Mouse (Mus musculus): ENCODE results near the gene Ptprn2. TPM values are rescaled to one million over a fixed set of nuclear protein-coding genes. Genes with fewer than 3 reads are reported as not detected.
"Not testable (repeated sequence)": the region's sequence is repeated elsewhere in the genome, so short reads cannot be mapped to it uniquely, and the experiment has no call there.

The Ptprn2 gene
- polyA plus RNA-seq, 1 experiment from 2014 or later, result 0.79 TPM

GRCm38 (mm10) chr12:116486404-116486730, 847 bp downstream of the Ptprn2 start:
- no peak for ATAC-seq (replicated peaks; ENCODE audit: insufficient number of reproducible peaks, low FRiP score, low TSS enrichment, low read depth)
- Histone ChIP-seq H3K27ac (replicated peaks; ENCODE audit: low read depth, low read length) (no peak overlapping the region), H3K9me3 (replicated peaks; ENCODE audit: control insufficient read depth, low read length) (no peaks in the 10 kb centered on the region), H3K4me2 (ENCODE audit: low read depth, low read length) (peak overlapping the region; percentile 99), H3K9ac (replicated peaks; ENCODE audit: low read length) (peak overlapping the region; percentile 14; the same call in 1 of the 2 replicates), H3K4me1 (ENCODE audit: control insufficient read depth, insufficient read depth, low read length) (no peaks in the 10 kb centered on the region; the same call in 1 of the 2 replicates), H3K4me3 (ENCODE audit: low read depth, low read length) (peak overlapping the region; percentile 50), H3K27me3 (ENCODE audit: control insufficient read depth, insufficient read depth, low read length) (peaks cover 8% of the 10 kb centered on the region; the same call in 1 of the 2 replicates), H3K36me3 (replicated peaks; ENCODE audit: control insufficient read depth, insufficient read depth, low read depth, low read length) (no peaks in the 10 kb centered on the region)
- DNase-seq (ENCODE audit: low spot score), result no peak
- 7% methylated on average over 10 of the region's 10 CpGs for WGBS

DNA sequence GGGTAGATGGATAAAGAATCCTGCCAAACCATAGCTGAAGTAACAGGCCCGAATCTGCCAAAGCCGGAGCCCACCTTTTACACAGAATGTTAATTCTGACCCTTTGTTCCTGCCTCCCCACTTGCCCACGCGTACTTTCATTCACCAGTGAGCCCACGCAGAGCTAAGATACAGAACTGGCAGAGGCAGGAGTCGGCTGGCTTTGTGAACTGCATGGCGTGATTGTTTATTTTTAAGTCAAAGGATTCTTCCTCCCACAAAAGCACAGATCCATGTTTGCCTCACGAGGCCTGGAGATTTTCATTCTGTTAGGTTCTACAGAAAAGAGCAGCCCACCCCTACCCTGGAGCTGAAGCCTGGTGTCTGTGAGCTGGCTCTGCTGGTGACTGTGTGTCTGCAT, 3.3 kb downstream of the Ptprn2 start:
- ATAC-seq (replicated peaks; ENCODE audit: insufficient number of reproducible peaks, low FRiP score, low TSS enrichment, low read depth) (no peak), DNase-seq (ENCODE audit: low spot score) (no peak)
- Histone ChIP-seq H3K4me1 (ENCODE audit: control insufficient read depth, insufficient read depth, low read length) (no peaks in the 10 kb centered on the region; the same call in 1 of the 2 replicates), H3K9me3 (replicated peaks; ENCODE audit: control insufficient read depth, low read length) (no peaks in the 10 kb centered on the region), H3K36me3 (replicated peaks; ENCODE audit: control insufficient read depth, insufficient read depth, low read depth, low read length) (no peaks in the 10 kb centered on the region), H3K4me2 (ENCODE audit: low read depth, low read length) (no peak overlapping the region), H3K4me3 (ENCODE audit: low read depth, low read length) (no peak overlapping the region), H3K9ac (replicated peaks; ENCODE audit: low read length) (no peak overlapping the region), H3K27ac (replicated peaks; ENCODE audit: low read depth, low read length) (no peak overlapping the region), H3K27me3 (ENCODE audit: control insufficient read depth, insufficient read depth, low read length) (peaks cover 8% of the 10 kb centered on the region; the same call in 1 of the 2 replicates)
- 71% methylated on average over 8 of the region's 8 CpGs for WGBS

- H3K4me3 ChIP-seq (ENCODE audit: low read depth, low read length), result no peak overlapping the region
- WGBS, result 92% methylated on average over 5 of the region's 5 CpGs
- peaks cover 8% of the 10 kb centered on the region; the same call in 1 of the 2 replicates for H3K27me3 ChIP-seq (ENCODE audit: control insufficient read depth, insufficient read depth, low read length)
- ATAC-seq (replicated peaks; ENCODE audit: insufficient number of reproducible peaks, low FRiP score, low TSS enrichment, low read depth) (no peak), DNase-seq (ENCODE audit: low spot score) (no peak)
- no peaks in the 10 kb centered on the region; the same call in 1 of the 2 replicates for H3K4me1 ChIP-seq (ENCODE audit: control insufficient read depth, insufficient read depth, low read length)
- no peak overlapping the region for H3K9ac ChIP-seq (replicated peaks; ENCODE audit: low read length)
- H3K9me3 ChIP-seq (replicated peaks; ENCODE audit: control insufficient read depth, low read length), result no peaks in the 10 kb centered on the region
- no peaks in the 10 kb centered on the region for H3K36me3 ChIP-seq (replicated peaks; ENCODE audit: control insufficient read depth, insufficient read depth, low read depth, low read length)
- no peak overlapping the region for H3K27ac ChIP-seq (replicated peaks; ENCODE audit: low read depth, low read length)
- H3K4me2 ChIP-seq (ENCODE audit: low read depth, low read length), result no peak overlapping the region
These were observed 5.2 kb downstream of the Ptprn2 start for GRCm38 (mm10) chr12:116490575-116491356.

DNA sequence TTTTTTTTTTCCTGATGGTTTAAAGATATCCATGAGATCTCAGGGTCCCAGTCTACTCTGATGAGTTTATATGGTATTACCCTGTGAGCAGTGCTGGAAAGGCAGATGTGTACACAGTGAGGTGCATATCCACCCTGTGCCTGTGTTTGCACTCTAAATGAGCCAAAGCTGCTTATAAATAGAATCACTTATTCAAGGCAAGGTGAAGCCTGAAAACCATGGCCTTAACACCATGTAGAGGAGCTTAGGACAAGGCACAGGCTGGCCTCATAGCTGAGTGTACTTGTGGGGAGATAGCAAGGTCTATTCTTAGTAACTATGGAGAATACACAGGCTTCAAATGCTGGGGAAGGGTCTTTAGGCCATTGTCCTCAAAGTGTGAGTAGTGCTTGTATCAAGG, 13.1 kb downstream of the Ptprn2 start:
- Histone ChIP-seq H3K4me2 (ENCODE audit: low read depth, low read length) (no peak overlapping the region), H3K36me3 (replicated peaks; ENCODE audit: control insufficient read depth, insufficient read depth, low read depth, low read length) (no peaks in the 10 kb centered on the region), H3K27me3 (ENCODE audit: control insufficient read depth, insufficient read depth, low read length) (no peaks in the 10 kb centered on the region), H3K4me1 (ENCODE audit: control insufficient read depth, insufficient read depth, low read length) (no peaks in the 10 kb centered on the region), H3K27ac (replicated peaks; ENCODE audit: low read depth, low read length) (no peak overlapping the region), H3K9ac (replicated peaks; ENCODE audit: low read length) (no peak overlapping the region), H3K9me3 (replicated peaks; ENCODE audit: control insufficient read depth, low read length) (no peaks in the 10 kb centered on the region), H3K4me3 (ENCODE audit: low read depth, low read length) (no peak overlapping the region)
- DNase-seq (ENCODE audit: low spot score), result no peak
- ATAC-seq (replicated peaks; ENCODE audit: insufficient number of reproducible peaks, low FRiP score, low TSS enrichment, low read depth), result no peak

DNA sequence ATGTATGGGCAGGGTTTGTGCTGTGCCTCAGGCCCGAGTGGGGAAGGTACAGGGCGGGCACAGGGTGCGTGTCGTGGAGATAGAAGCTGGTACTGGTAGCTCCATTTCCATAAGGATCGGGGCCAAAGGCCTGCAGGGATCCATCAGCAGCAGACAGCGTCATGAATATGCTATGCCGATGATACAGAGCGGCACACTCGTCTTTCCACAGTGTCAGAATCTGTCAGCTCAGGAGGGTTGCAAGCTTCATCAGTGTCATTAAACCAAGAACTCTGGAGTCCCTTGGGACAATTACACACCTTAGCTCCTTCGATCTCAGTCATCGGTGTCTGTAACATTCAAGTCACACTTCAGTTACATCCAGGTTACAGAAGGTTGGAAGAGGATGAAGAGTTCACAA, 15.1 kb downstream of the Ptprn2 start:
- Histone ChIP-seq H3K4me3 (ENCODE audit: low read depth, low read length) (no peak overlapping the region), H3K36me3 (replicated peaks; ENCODE audit: control insufficient read depth, insufficient read depth, low read depth, low read length) (no peaks in the 10 kb centered on the region), H3K27me3 (ENCODE audit: control insufficient read depth, insufficient read depth, low read length) (no peaks in the 10 kb centered on the region), H3K27ac (replicated peaks; ENCODE audit: low read depth, low read length) (no peak overlapping the region), H3K4me1 (ENCODE audit: control insufficient read depth, insufficient read depth, low read length) (no peaks in the 10 kb centered on the region), H3K9ac (replicated peaks; ENCODE audit: low read length) (no peak overlapping the region), H3K4me2 (ENCODE audit: low read depth, low read length) (no peak overlapping the region), H3K9me3 (replicated peaks; ENCODE audit: control insufficient read depth, low read length) (no peaks in the 10 kb centered on the region)
- 87% methylated on average over 11 of the region's 11 CpGs for WGBS
- ATAC-seq (replicated peaks; ENCODE audit: insufficient number of reproducible peaks, low FRiP score, low TSS enrichment, low read depth), result no peak
- DNase-seq (ENCODE audit: low spot score), result no peak

DNA sequence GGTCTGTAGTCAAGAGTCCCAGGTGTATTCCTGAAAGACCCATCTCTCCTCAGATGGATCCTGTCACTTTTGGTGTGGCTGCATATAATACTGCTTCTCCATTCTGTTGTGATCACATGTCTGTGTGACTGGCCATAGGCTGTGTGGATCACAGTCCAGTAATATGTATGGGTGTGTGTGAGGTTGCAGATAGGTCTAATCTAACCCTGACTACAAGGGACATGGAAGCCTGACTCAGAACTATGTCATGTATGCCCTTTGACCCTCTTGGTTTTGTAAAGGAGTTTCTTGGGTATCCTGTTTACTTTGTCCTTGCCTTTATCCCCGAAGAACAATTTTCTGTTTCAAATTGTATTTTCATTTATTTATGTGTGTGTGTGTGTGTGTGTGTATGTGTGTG, 27.0 kb downstream of the Ptprn2 start:
- 88% methylated on average over 1 of the region's 1 CpGs for WGBS
- Histone ChIP-seq H3K9ac (replicated peaks; ENCODE audit: low read length) (no peak overlapping the region), H3K36me3 (replicated peaks; ENCODE audit: control insufficient read depth, insufficient read depth, low read depth, low read length) (no peaks in the 10 kb centered on the region), H3K9me3 (replicated peaks; ENCODE audit: control insufficient read depth, low read length) (no peaks in the 10 kb centered on the region), H3K4me1 (ENCODE audit: control insufficient read depth, insufficient read depth, low read length) (no peaks in the 10 kb centered on the region), H3K4me3 (ENCODE audit: low read depth, low read length) (no peak overlapping the region), H3K4me2 (ENCODE audit: low read depth, low read length) (no peak overlapping the region), H3K27ac (replicated peaks; ENCODE audit: low read depth, low read length) (no peak overlapping the region), H3K27me3 (ENCODE audit: control insufficient read depth, insufficient read depth, low read length) (no peaks in the 10 kb centered on the region)
- ATAC-seq (replicated peaks; ENCODE audit: insufficient number of reproducible peaks, low FRiP score, low TSS enrichment, low read depth) (no peak), DNase-seq (ENCODE audit: low spot score) (no peak)

DNA sequence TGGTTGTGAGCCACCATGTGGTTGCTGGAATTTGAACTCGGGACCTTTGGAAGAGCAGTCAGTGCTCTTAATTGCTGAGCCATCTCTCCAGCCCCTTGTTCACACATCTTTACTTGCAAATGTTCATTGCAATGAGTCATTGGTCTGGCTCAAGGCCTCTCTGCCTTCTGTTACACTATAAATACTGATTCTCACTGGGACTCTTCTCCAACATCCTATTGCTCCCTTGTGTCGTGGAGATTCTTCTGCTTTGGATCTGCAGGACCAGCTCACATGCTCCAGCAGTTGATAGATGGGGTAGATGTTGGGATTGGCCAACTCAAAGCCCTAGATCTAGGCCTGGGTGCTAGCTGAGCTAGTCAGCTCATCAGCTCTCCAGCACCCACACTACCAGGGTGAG, 28.3 kb downstream of the Ptprn2 start:
- 87% methylated on average over 2 of the region's 2 CpGs for WGBS

DNA sequence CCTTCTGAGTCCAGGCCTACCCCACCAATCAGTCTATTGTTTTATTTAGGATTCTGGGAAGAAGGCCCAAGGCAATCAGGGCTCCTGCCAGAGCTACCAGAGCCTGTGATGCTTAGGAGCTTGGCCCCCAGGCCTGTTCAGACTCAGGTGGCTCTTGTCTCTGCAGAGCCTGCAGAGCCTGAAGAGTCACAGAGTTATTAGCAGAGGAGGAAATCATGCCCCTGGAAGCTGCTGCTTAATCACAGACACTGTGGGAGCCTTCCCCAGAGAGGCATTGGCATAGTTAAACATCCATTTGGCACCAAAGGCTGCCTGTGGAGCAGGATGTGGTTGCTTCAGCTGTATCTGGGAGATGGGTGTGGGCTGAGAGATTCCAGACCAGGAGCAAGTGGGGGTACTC, 30.3 kb downstream of the Ptprn2 start:
- Histone ChIP-seq H3K4me2 (ENCODE audit: low read depth, low read length) (no peak overlapping the region), H3K27me3 (ENCODE audit: control insufficient read depth, insufficient read depth, low read length) (no peaks in the 10 kb centered on the region), H3K27ac (replicated peaks; ENCODE audit: low read depth, low read length) (no peak overlapping the region), H3K4me3 (ENCODE audit: low read depth, low read length) (no peak overlapping the region), H3K9ac (replicated peaks; ENCODE audit: low read length) (no peak overlapping the region), H3K4me1 (ENCODE audit: control insufficient read depth, insufficient read depth, low read length) (no peaks in the 10 kb centered on the region), H3K9me3 (replicated peaks; ENCODE audit: control insufficient read depth, low read length) (no peaks in the 10 kb centered on the region), H3K36me3 (replicated peaks; ENCODE audit: control insufficient read depth, insufficient read depth, low read depth, low read length) (no peaks in the 10 kb centered on the region)
- DNase-seq (ENCODE audit: low spot score) (no peak), ATAC-seq (replicated peaks; ENCODE audit: insufficient number of reproducible peaks, low FRiP score, low TSS enrichment, low read depth) (no peak)

More for the DNA sequence above, 28.3 kb downstream of the Ptprn2 start:
- not testable (repeated sequence) for H3K36me3 ChIP-seq (replicated peaks; ENCODE audit: control insufficient read depth, insufficient read depth, low read depth, low read length); H3K4me3 ChIP-seq (ENCODE audit: low read depth, low read length); H3K4me2 ChIP-seq (ENCODE audit: low read depth, low read length); H3K9me3 ChIP-seq (replicated peaks; ENCODE audit: control insufficient read depth, low read length); H3K4me1 ChIP-seq (ENCODE audit: control insufficient read depth, insufficient read depth, low read length); H3K27ac ChIP-seq (replicated peaks; ENCODE audit: low read depth, low read length); H3K27me3 ChIP-seq (ENCODE audit: control insufficient read depth, insufficient read depth, low read length); DNase-seq (ENCODE audit: low spot score); ATAC-seq (replicated peaks; ENCODE audit: insufficient number of reproducible peaks, low FRiP score, low TSS enrichment, low read depth); H3K9ac ChIP-seq (replicated peaks; ENCODE audit: low read length)
